Mouse (Mus musculus): ENCODE measurements around the gene Vti1a. TPM values are rescaled to one million over a fixed set of nuclear protein-coding genes. Genes with fewer than 3 reads are reported as not detected.

The Vti1a gene
- polyA plus RNA-seq, 1 experiment from 2014 or later = 17.9 TPM

- peaks cover 3% of the 10 kb centered on the region; the same call in 1 of the 2 replicates for H3K4me1 ChIP-seq (ENCODE audit: insufficient read depth, low read depth, low read length)
- H3K36me3 ChIP-seq (ENCODE audit: insufficient read depth, low read length) = no peaks in the 10 kb centered on the region
- H3K9me3 ChIP-seq (ENCODE audit: low read length) = no peaks in the 10 kb centered on the region
- ATAC-seq (peak; percentile 94), DNase-seq (ENCODE audit: low spot score) (peak; percentile 86)
- 46% methylated on average over 16 of the region's 16 CpGs for WGBS
- 0 out of 2 replicates have a peak, but pooled peaks have one; percentile 6 for TF ChIP-seq CTCF (IDR thresholded peaks at IDR 0.05)
- peak; percentile 40 for TF ChIP-seq EP300 (IDR thresholded peaks at IDR 0.05)
- no peak overlapping the region for H3K9ac ChIP-seq (replicated peaks; ENCODE audit: low read depth)
- H3K4me2 ChIP-seq (replicated peaks; ENCODE audit: low read depth, low read length) = no peak overlapping the region
- H3K27me3 ChIP-seq (replicated peaks; ENCODE audit: insufficient read depth, low read length) = peaks cover 3% of the 10 kb centered on the region; the same call in 1 of the 2 replicates
- H3K27ac ChIP-seq (ENCODE audit: low read length) = no peak overlapping the region
- no peak overlapping the region for H3K4me3 ChIP-seq (ENCODE audit: low read depth, low read length)
Measured at GRCm38 (mm10) chr19:55593729-55594444, 277.8 kb downstream of the Vti1a start.

- 73% methylated on average over 3 of the region's 3 CpGs for WGBS
- ATAC-seq = no peak
- no peak for DNase-seq (ENCODE audit: low spot score)
- Histone ChIP-seq H3K4me1 (ENCODE audit: insufficient read depth, low read depth, low read length) (peaks cover 3% of the 10 kb centered on the region; the same call in 1 of the 2 replicates), H3K36me3 (ENCODE audit: insufficient read depth, low read length) (no peaks in the 10 kb centered on the region), H3K4me2 (replicated peaks; ENCODE audit: low read depth, low read length) (no peak overlapping the region), H3K27me3 (replicated peaks; ENCODE audit: insufficient read depth, low read length) (peaks cover 3% of the 10 kb centered on the region; the same call in 1 of the 2 replicates), H3K9ac (replicated peaks; ENCODE audit: low read depth) (no peak overlapping the region), H3K27ac (ENCODE audit: low read length) (no peak overlapping the region), H3K9me3 (ENCODE audit: low read length) (no peaks in the 10 kb centered on the region), H3K4me3 (ENCODE audit: low read depth, low read length) (no peak overlapping the region)
- no peak for TF ChIP-seq EP300 (IDR thresholded peaks at IDR 0.05)
- TF ChIP-seq CTCF (IDR thresholded peaks at IDR 0.05) = no peak
Measured at GRCm38 (mm10) chr19:55594451-55594850, 278.4 kb downstream of the Vti1a start.

- TF ChIP-seq EP300 (IDR thresholded peaks at IDR 0.05) (no peak), CTCF (IDR thresholded peaks at IDR 0.05) (no peak)
- Histone ChIP-seq H3K27me3 (replicated peaks; ENCODE audit: insufficient read depth, low read length) (peaks cover 3% of the 10 kb centered on the region; the same call in 1 of the 2 replicates), H3K4me1 (ENCODE audit: insufficient read depth, low read depth, low read length) (peaks cover 3% of the 10 kb centered on the region; the same call in 1 of the 2 replicates), H3K36me3 (ENCODE audit: insufficient read depth, low read length) (no peaks in the 10 kb centered on the region), H3K9me3 (ENCODE audit: low read length) (no peaks in the 10 kb centered on the region), H3K27ac (ENCODE audit: low read length) (no peak overlapping the region), H3K4me3 (ENCODE audit: low read depth, low read length) (no peak overlapping the region), H3K4me2 (replicated peaks; ENCODE audit: low read depth, low read length) (no peak overlapping the region), H3K9ac (replicated peaks; ENCODE audit: low read depth) (no peak overlapping the region)
- ATAC-seq (no peak), DNase-seq (ENCODE audit: low spot score) (no peak)
- 37% methylated on average over 9 of the region's 9 CpGs for WGBS
Measured at GRCm38 (mm10) chr19:55595945-55596649, 280.0 kb downstream of the Vti1a start.

- Histone ChIP-seq H3K27me3 (replicated peaks; ENCODE audit: insufficient read depth, low read length) (peaks cover 3% of the 10 kb centered on the region; the same call in 1 of the 2 replicates), H3K9ac (replicated peaks; ENCODE audit: low read depth) (no peak overlapping the region), H3K4me3 (ENCODE audit: low read depth, low read length) (no peak overlapping the region), H3K36me3 (ENCODE audit: insufficient read depth, low read length) (no peaks in the 10 kb centered on the region), H3K4me2 (replicated peaks; ENCODE audit: low read depth, low read length) (no peak overlapping the region), H3K4me1 (ENCODE audit: insufficient read depth, low read depth, low read length) (peaks cover 3% of the 10 kb centered on the region; the same call in 1 of the 2 replicates), H3K27ac (ENCODE audit: low read length) (no peak overlapping the region), H3K9me3 (ENCODE audit: low read length) (no peaks in the 10 kb centered on the region)
- no peak; the same call in 1 of the 2 replicates for ATAC-seq
- DNase-seq (ENCODE audit: low spot score) = peak; percentile 50
- TF ChIP-seq CTCF (IDR thresholded peaks at IDR 0.05) = no peak
- TF ChIP-seq EP300 (IDR thresholded peaks at IDR 0.05) = no peak
- 45% methylated on average over 6 of the region's 6 CpGs for WGBS
Measured at GRCm38 (mm10) chr19:55596804-55597203, 280.7 kb downstream of the Vti1a start.

GRCm38 (mm10) chr19:55597296-55597695 is 281.2 kb downstream of the Vti1a start:
- no peaks in the 10 kb centered on the region for H3K36me3 ChIP-seq (ENCODE audit: insufficient read depth, low read length)
- peaks cover 3% of the 10 kb centered on the region; the same call in 1 of the 2 replicates for H3K4me1 ChIP-seq (ENCODE audit: insufficient read depth, low read depth, low read length)
- WGBS = 70% methylated on average over 2 of the region's 2 CpGs
- H3K9ac ChIP-seq (replicated peaks; ENCODE audit: low read depth) = no peak overlapping the region
- H3K27me3 ChIP-seq (replicated peaks; ENCODE audit: insufficient read depth, low read length) = peaks cover 3% of the 10 kb centered on the region; the same call in 1 of the 2 replicates
- TF ChIP-seq EP300 (IDR thresholded peaks at IDR 0.05) = no peak
- no peak for TF ChIP-seq CTCF (IDR thresholded peaks at IDR 0.05)
- H3K4me3 ChIP-seq (ENCODE audit: low read depth, low read length) = no peak overlapping the region
- no peak overlapping the region for H3K27ac ChIP-seq (ENCODE audit: low read length)
- H3K9me3 ChIP-seq (ENCODE audit: low read length) = no peaks in the 10 kb centered on the region
- DNase-seq (ENCODE audit: low spot score) (no peak), ATAC-seq (no peak)
- no peak overlapping the region for H3K4me2 ChIP-seq (replicated peaks; ENCODE audit: low read depth, low read length)

- Histone ChIP-seq H3K9me3 (ENCODE audit: low read length) (no peaks in the 10 kb centered on the region), H3K27me3 (replicated peaks; ENCODE audit: insufficient read depth, low read length) (peaks cover 3% of the 10 kb centered on the region; the same call in 1 of the 2 replicates), H3K4me1 (ENCODE audit: insufficient read depth, low read depth, low read length) (peaks cover 3% of the 10 kb centered on the region; the same call in 1 of the 2 replicates), H3K9ac (replicated peaks; ENCODE audit: low read depth) (no peak overlapping the region), H3K27ac (ENCODE audit: low read length) (no peak overlapping the region), H3K36me3 (ENCODE audit: insufficient read depth, low read length) (no peaks in the 10 kb centered on the region), H3K4me2 (replicated peaks; ENCODE audit: low read depth, low read length) (no peak overlapping the region), H3K4me3 (ENCODE audit: low read depth, low read length) (no peak overlapping the region)
- no peak for TF ChIP-seq CTCF (IDR thresholded peaks at IDR 0.05)
- TF ChIP-seq EP300 (IDR thresholded peaks at IDR 0.05) = no peak
- ATAC-seq (no peak), DNase-seq (ENCODE audit: low spot score) (no peak)
- 70% methylated on average over 12 of the region's 12 CpGs for WGBS
Measured at GRCm38 (mm10) chr19:55597951-55598350, 281.9 kb downstream of the Vti1a start.

All from lung, postnatal 0 days (tissue).